Mouse (Mus musculus): Measurements from ENCODE around the gene Tmem200b. TPM values are rescaled to one million over a fixed set of nuclear protein-coding genes. Genes with fewer than 3 reads are reported as not detected.

The Tmem200b gene
- total and polyA plus RNA-seq, 3 experiments: not detected

- Histone ChIP-seq H3K79me2 (ENCODE audit: control insufficient read depth, insufficient read depth, low read length, poor library complexity) (no peaks in the 10 kb centered on the region), H3K27ac (ENCODE audit: control insufficient read depth, low read depth, low read length) (no peak overlapping the region), H3K4me1 (ENCODE audit: control insufficient read depth in 1 of 2, insufficient read depth in 2 of 2, low read length in 2 of 2) (no peaks in the 10 kb centered on the region), H3K9ac (ENCODE audit: control insufficient read depth, low read depth, low read length, poor library complexity, severe bottlenecking) (no peak overlapping the region), H3K4me3 (ENCODE audit: control insufficient read depth in 1 of 2, insufficient read depth in 1 of 2, low read depth in 2 of 2, low read length in 2 of 2) (no peak overlapping the region), H3K9me3 (replicated peaks; ENCODE audit: insufficient read depth, low read length) (no peaks in the 10 kb centered on the region), H3K27me3 (ENCODE audit: control insufficient read depth in 1 of 2, insufficient read depth in 2 of 2, low read length in 2 of 2) (no peaks in the 10 kb centered on the region), H3K36me3 (ENCODE audit: control insufficient read depth in 1 of 2, insufficient read depth in 2 of 2, low read length in 2 of 2) (no peaks in the 10 kb centered on the region)
- TF ChIP-seq ZC3H11A (IDR thresholded peaks at IDR 0.05; ENCODE audit: low read depth, low read length) (no peak), SMC3 (IDR thresholded peaks at IDR 0.05; ENCODE audit: low read depth, low read length) (no peak), MYC (IDR thresholded peaks at IDR 0.05; ENCODE audit: low read depth, low read length) (no peak), MAFK (IDR thresholded peaks at IDR 0.05; ENCODE audit: borderline replicate concordance, low read depth, low read length) (no peak), GATA1 (IDR thresholded peaks at IDR 0.05; ENCODE audit: low read depth, low read length) (no peak), HCFC1 (IDR thresholded peaks at IDR 0.05; ENCODE audit: low read depth, low read length) (no peak), MYB (IDR thresholded peaks at IDR 0.05; ENCODE audit: low read depth, low read length) (no peak), MEF2A (IDR thresholded peaks at IDR 0.05; ENCODE audit: extremely low read depth, insufficient replicate concordance, low read depth, low read length, poor library complexity, severe bottlenecking) (no peak), MAX (IDR thresholded peaks at IDR 0.05; ENCODE audit: low read length) (no peak), MAZ (IDR thresholded peaks at IDR 0.05; ENCODE audit: low read depth, low read length) (no peak), TCF12 (IDR thresholded peaks at IDR 0.05; ENCODE audit: low read depth, low read length) (no peak), SIN3A (IDR thresholded peaks at IDR 0.05; ENCODE audit: low read length) (no peak)
- no peak for DNase-seq (ENCODE audit: low read depth, low spot score)
Observed at GRCm38 (mm10) chr4:131911521-131911920, 10.1 kb upstream of the Tmem200b start.

DNA sequence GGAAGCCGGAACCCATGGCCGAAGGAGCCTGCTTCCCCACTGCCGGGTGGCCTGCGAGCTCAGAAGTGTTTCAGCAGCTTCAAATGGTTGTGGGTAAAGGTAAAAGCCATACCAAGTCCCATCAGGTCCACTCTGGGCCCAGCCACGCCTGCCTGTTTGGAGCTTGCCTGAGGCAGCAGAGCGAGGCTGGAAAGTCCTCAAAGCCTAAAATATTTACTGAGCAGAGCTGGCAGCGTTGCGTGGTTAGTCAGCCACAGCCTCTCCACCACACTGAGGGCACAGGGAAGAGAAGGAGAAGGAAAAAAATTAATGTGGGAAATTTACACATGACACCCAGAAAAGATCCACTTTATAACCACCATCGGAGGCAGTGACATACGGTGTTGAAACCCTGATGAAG is 8.0 kb upstream of the Tmem200b start:
- no peak for DNase-seq (ENCODE audit: low read depth, low spot score)
- Histone ChIP-seq H3K4me3 (ENCODE audit: control insufficient read depth in 1 of 2, insufficient read depth in 1 of 2, low read depth in 2 of 2, low read length in 2 of 2) (no peak overlapping the region), H3K4me1 (ENCODE audit: control insufficient read depth in 1 of 2, insufficient read depth in 2 of 2, low read length in 2 of 2) (no peaks in the 10 kb centered on the region)

More for the DNA sequence above, 8.0 kb upstream of the Tmem200b start:
- Histone ChIP-seq H3K27me3 (ENCODE audit: control insufficient read depth in 1 of 2, insufficient read depth in 2 of 2, low read length in 2 of 2) (no peaks in the 10 kb centered on the region), H3K36me3 (ENCODE audit: control insufficient read depth in 1 of 2, insufficient read depth in 2 of 2, low read length in 2 of 2) (no peaks in the 10 kb centered on the region), H3K9ac (ENCODE audit: control insufficient read depth, low read depth, low read length, poor library complexity, severe bottlenecking) (no peak overlapping the region), H3K9me3 (replicated peaks; ENCODE audit: insufficient read depth, low read length) (no peaks in the 10 kb centered on the region), H3K79me2 (ENCODE audit: control insufficient read depth, insufficient read depth, low read length, poor library complexity) (no peaks in the 10 kb centered on the region), H3K27ac (ENCODE audit: control insufficient read depth, low read depth, low read length) (no peak overlapping the region)
- no peak for TF ChIP-seq NELFE (IDR thresholded peaks at IDR 0.05; ENCODE audit: low read depth, low read length)
- no peak for TF ChIP-seq GABPA (IDR thresholded peaks at IDR 0.05; ENCODE audit: low read depth, low read length)
- no peak for TF ChIP-seq POLR2AphosphoS5 (IDR thresholded peaks at IDR 0.05; ENCODE audit: borderline replicate concordance, low read depth, low read length)
- TF ChIP-seq CTCF (IDR thresholded peaks at IDR 0.05 in 2 of 3, conservative IDR thresholded peaks at IDR 0.05 in 1 of 3; ENCODE audit: control insufficient read depth in 1 of 3, insufficient read depth in 1 of 3, low read depth in 2 of 3, low read length in 3 of 3, poor library complexity in 1 of 3, severe bottlenecking in 1 of 3): no peak
- TF ChIP-seq E2F4 (IDR thresholded peaks at IDR 0.05; ENCODE audit: borderline replicate concordance, low read depth, low read length): no peak
- no peak for TF ChIP-seq USF2 (IDR thresholded peaks at IDR 0.05; ENCODE audit: borderline replicate concordance in 1 of 2, insufficient read depth in 1 of 2, low read depth in 1 of 2, low read length in 2 of 2)
- TF ChIP-seq ZMIZ1 (IDR thresholded peaks at IDR 0.05; ENCODE audit: low read depth, low read length): no peak
- TF ChIP-seq MXI1 (IDR thresholded peaks at IDR 0.05; ENCODE audit: low read depth, low read length): no peak
- no peak for TF ChIP-seq SMC3 (IDR thresholded peaks at IDR 0.05; ENCODE audit: low read depth, low read length)
- TF ChIP-seq RAD21 (IDR thresholded peaks at IDR 0.05; ENCODE audit: low read depth, low read length): no peak
- no peak for TF ChIP-seq MYB (IDR thresholded peaks at IDR 0.05; ENCODE audit: low read depth, low read length)
- no peak for TF ChIP-seq TCF12 (IDR thresholded peaks at IDR 0.05; ENCODE audit: low read depth, low read length)
- no peak for TF ChIP-seq ETS1 (IDR thresholded peaks at IDR 0.05; ENCODE audit: low read depth, low read length)
- TF ChIP-seq USF1 (IDR thresholded peaks at IDR 0.05; ENCODE audit: low read depth, low read length): no peak
- no peak for TF ChIP-seq BHLHE40 (IDR thresholded peaks at IDR 0.05; ENCODE audit: borderline replicate concordance, low read depth, low read length)
- no peak for TF ChIP-seq MYC (IDR thresholded peaks at IDR 0.05; ENCODE audit: low read depth, low read length)
- TF ChIP-seq ELF1 (IDR thresholded peaks at IDR 0.05; ENCODE audit: low read depth, low read length): no peak

All from MEL (cell line).